Mouse (Mus musculus) C2C12 (cell line): Measurements from ENCODE around the gene Commd1. TPM values are rescaled to one million over a fixed set of nuclear protein-coding genes. Genes with fewer than 3 reads are reported as not detected.

Experiments
- H3K27me3 ChIP-seq: one replicate; pipeline ENCODE4 v1.6.1; 2011; ENCODE audit not compliant: control insufficient read depth, insufficient read depth, insufficient read length
- H3K36me3 ChIP-seq: one replicate; pipeline ENCODE4 v1.6.1; 2011; ENCODE audit not compliant: control insufficient read depth, insufficient read depth
- H3K4me3 ChIP-seq: one replicate; pipeline ENCODE4 v1.5.1; 2011; ENCODE audit warnings: mild to moderate bottlenecking, control low read depth; ENCODE audit not compliant: poor library complexity, insufficient read depth, severe bottlenecking
- H3K79me2 ChIP-seq: one replicate; pipeline ENCODE4 v1.6.1; 2011; ENCODE audit not compliant: control insufficient read depth, insufficient read depth
- H3K79me3 ChIP-seq: one replicate; pipeline ENCODE4 v1.6.1; 2011; ENCODE audit warnings: low read depth, control low read depth
- H3ac ChIP-seq: one replicate; pipeline ENCODE3; 2011; ENCODE audit warnings: low read depth; ENCODE audit not compliant: control insufficient read depth, insufficient read length
- CEBPB ChIP-seq: IDR thresholded peaks from one replicate; pipeline ENCODE4 v1.6.1; 2011; ENCODE audit warnings: low read depth, mild to moderate bottlenecking, control low read depth, moderate library complexity
- CTCF ChIP-seq: IDR thresholded peaks from one replicate; pipeline ENCODE4 v1.5.1; 2011; ENCODE audit not compliant: control insufficient read depth, insufficient read depth, insufficient read length
- FOSL1 ChIP-seq: IDR thresholded peaks from one replicate; pipeline ENCODE4 v1.8.0; 2011; ENCODE audit warnings: mild to moderate bottlenecking, low read length; ENCODE audit not compliant: poor library complexity, insufficient read depth, severe bottlenecking
- MAX ChIP-seq: IDR thresholded peaks from one replicate; pipeline ENCODE4 v1.6.1; 2011; ENCODE audit warnings: mild to moderate bottlenecking, control low read depth
- MYOD1 ChIP-seq: IDR thresholded peaks from one replicate; pipeline ENCODE4 v1.6.1; 2011; ENCODE audit warnings: low read depth; ENCODE audit not compliant: control insufficient read depth, insufficient read length
- MYOG ChIP-seq: IDR thresholded peaks from one replicate; pipeline ENCODE4 v1.6.1; 2011; ENCODE audit not compliant: control insufficient read depth, insufficient read length; ENCODE audit errors: extremely low read depth
- USF1 ChIP-seq: IDR thresholded peaks from one replicate; pipeline ENCODE4 v1.6.1; 2011; ENCODE audit warnings: low read depth, mild to moderate bottlenecking, control low read depth, moderate library complexity
- polyA plus RNA-seq: library from polyadenylated mRNA; unstranded; fragments of >200 nt; fragmentation: generic; extraction: Trizol; gene quantifications from one replicate; pipeline ENCODE4 v1.2.1, GENCODE M21; 2012; ENCODE audit warnings: missing spikeins

Gene Commd1
- polyA plus RNA-seq, 1 experiment = 126 TPM

DNA sequence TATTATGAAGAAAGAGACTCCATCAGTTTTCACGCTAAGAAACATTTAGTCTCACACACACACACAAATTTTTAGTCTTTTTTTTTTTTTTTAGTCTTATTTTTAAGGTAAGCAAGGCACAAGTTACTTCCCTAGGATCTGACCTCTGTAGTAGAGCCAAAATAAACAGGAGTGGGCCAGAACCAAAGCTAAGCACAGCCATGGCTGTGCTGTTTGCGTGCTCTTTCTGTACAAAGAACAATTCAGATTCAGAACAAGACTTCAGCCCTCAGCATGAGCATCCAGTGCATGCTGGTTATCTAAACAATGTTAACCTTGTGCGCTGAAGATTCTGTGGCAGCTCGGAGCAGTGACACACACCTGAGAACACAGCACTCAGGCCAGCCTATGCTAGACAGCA is 17.8 kb downstream of the Commd1 start:
- H3K4me3 ChIP-seq = no peak overlapping the region
- H3K79me3 ChIP-seq = peaks cover 8% of the 10 kb centered on the region
- TF ChIP-seq USF1 (no peak), CEBPB (no peak), MAX (no peak), FOSL1 (no peak), MYOG (no peak), CTCF (no peak), MYOD1 (no peak)
- no peaks in the 10 kb centered on the region for H3K36me3 ChIP-seq
- H3K27me3 ChIP-seq = no peaks in the 10 kb centered on the region
- H3K79me2 ChIP-seq = peaks cover 78% of the 10 kb centered on the region
- no peak overlapping the region for H3ac ChIP-seq

GRCm38 (mm10) chr11:22962101-22962500 is 20.1 kb downstream of the Commd1 start:
- TF ChIP-seq USF1 (no peak), MAX (no peak), CTCF (no peak)
- no peak overlapping the region for H3K4me3 ChIP-seq
- peaks cover 7% of the 10 kb centered on the region for H3K79me3 ChIP-seq
- no peaks in the 10 kb centered on the region for H3K36me3 ChIP-seq
- no peak overlapping the region for H3ac ChIP-seq
- H3K27me3 ChIP-seq = no peaks in the 10 kb centered on the region
- peaks cover 65% of the 10 kb centered on the region for H3K79me2 ChIP-seq

DNA sequence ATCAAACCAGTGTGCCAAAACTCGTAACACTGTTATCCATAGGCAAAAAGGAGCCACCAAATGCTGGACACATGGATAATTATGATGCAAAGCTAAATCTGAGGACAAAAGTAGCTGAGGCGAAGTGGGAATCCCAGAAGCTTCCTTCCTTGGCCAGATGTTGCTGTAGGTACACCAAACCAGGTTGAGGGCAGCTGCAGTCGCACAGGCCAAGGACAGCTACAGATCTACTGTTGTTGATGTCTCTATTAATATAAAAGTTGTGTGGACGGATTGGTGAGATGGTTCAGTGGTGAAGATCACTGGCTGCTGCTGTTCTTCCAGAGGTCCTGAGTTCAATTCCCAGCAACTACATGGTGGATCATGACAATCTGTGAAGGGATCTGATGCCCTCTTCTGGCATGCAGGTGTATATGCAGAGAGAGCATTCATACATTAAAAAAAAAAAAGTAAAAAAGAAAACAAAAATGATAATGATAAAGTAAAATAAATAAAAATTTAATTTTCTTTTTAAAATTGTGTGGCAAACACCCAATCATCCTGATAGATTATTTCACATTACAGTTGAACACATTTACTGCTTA is 24.3 kb downstream of the Commd1 start:
- Histone ChIP-seq H3K79me2 (peaks cover 33% of the 10 kb centered on the region), H3K36me3 (peaks cover 8% of the 10 kb centered on the region), H3K4me3 (no peak overlapping the region), H3K27me3 (no peaks in the 10 kb centered on the region), H3ac (no peak overlapping the region), H3K79me3 (no peaks in the 10 kb centered on the region)
- TF ChIP-seq MAX (no peak), MYOD1 (no peak), CEBPB (no peak), FOSL1 (no peak), USF1 (no peak), CTCF (no peak), MYOG (no peak)

DNA sequence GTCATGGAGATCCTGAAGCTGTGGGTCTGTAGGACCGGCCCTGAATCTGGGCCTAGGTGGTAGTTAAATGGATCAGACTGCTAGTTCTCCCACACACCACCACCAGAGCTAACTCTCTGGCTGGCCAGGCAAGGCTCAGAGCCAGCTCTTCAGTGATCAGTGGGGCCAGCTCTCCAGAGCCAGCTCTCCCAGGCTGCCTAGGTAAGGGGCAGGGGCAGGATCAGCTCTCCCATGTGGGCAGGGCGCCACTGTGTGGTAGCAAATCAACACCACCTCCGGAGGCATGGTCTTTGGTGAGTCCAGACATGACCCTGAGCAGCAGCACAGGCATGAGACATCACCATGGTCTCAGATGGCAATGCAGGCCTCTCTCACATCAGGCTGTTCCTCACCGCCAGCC is 25.4 kb downstream of the Commd1 start:
- Histone ChIP-seq H3K36me3 (peaks cover 8% of the 10 kb centered on the region), H3ac (no peak overlapping the region), H3K27me3 (no peaks in the 10 kb centered on the region), H3K79me2 (peaks cover 23% of the 10 kb centered on the region), H3K4me3 (no peak overlapping the region), H3K79me3 (no peaks in the 10 kb centered on the region)
- TF ChIP-seq CTCF = peak; percentile 83
- TF ChIP-seq USF1 = no peak
- no peak for TF ChIP-seq CEBPB
- TF ChIP-seq FOSL1 = no peak
- no peak for TF ChIP-seq MYOG
- TF ChIP-seq MYOD1 = no peak
- TF ChIP-seq MAX = no peak

GRCm38 (mm10) chr11:22956346-22956745 is 25.8 kb downstream of the Commd1 start:
- Histone ChIP-seq H3K79me2 (peaks cover 20% of the 10 kb centered on the region), H3ac (no peak overlapping the region), H3K27me3 (no peaks in the 10 kb centered on the region), H3K79me3 (no peaks in the 10 kb centered on the region), H3K36me3 (peaks cover 8% of the 10 kb centered on the region), H3K4me3 (no peak overlapping the region)
- no peak for TF ChIP-seq MYOD1
- TF ChIP-seq MAX = no peak
- no peak for TF ChIP-seq USF1
- no peak for TF ChIP-seq FOSL1
- no peak for TF ChIP-seq CTCF

DNA sequence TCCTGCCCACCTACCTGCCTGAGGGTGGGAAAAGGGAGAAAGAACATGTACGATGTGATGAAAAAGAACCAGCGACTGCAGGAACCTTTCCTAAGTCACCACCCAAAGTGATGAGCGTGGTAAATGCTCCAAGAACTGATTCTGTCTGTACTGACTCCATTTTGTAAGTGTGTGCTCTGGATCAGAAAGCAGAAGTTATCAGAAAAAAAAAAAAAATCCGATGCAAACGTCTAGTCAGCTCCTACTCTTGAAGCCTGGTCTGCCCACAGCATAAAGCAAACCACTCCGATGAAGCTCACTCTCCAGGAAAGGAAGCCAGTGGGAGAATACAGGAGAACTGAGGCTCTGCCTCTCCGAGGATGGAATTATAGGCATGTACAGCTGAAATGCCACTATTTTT is 29.5 kb downstream of the Commd1 start:
- TF ChIP-seq MAX (no peak), CTCF (no peak), MYOD1 (no peak), FOSL1 (no peak)
- no peak overlapping the region for H3K4me3 ChIP-seq
- H3ac ChIP-seq = no peak overlapping the region
- peaks cover 10% of the 10 kb centered on the region for H3K79me2 ChIP-seq
- H3K27me3 ChIP-seq = no peaks in the 10 kb centered on the region
- H3K79me3 ChIP-seq = peaks cover 2% of the 10 kb centered on the region
- H3K36me3 ChIP-seq = peaks cover 8% of the 10 kb centered on the region
